Mouse (Mus musculus) liver, embryonic 14.5 days (tissue): ENCODE results near the gene Gpd2. TPM values are rescaled to one million over a fixed set of nuclear protein-coding genes. Genes with fewer than 3 reads are reported as not detected.

Experiments used
- ATAC-seq: fragments of 200-750 bp; cut with Nextera tagmentation; 2 replicates; pipeline ENCODE4 v1.8.0; 2017; ENCODE audit warnings: moderate number of reproducible peaks, mild to moderate bottlenecking, moderate library complexity; ENCODE audit not compliant: insufficient read depth
- DNase-seq, 3 experiments: peaks; one replicate each; pipeline ENCODE4 v3.0.0-alpha.2; 2012 to 2013; ENCODE audit warnings: low read depth in 3 of 3, low spot score in 3 of 3
- H3K27ac ChIP-seq: fragments of 300-500 bp; sonication (generic); 2 replicates; pipeline ENCODE4 v1.5.1; 2014; ENCODE audit warnings: moderate library complexity, mild to moderate bottlenecking, control low read depth, inconsistent platforms
- H3K27me3 ChIP-seq: fragments of 300-500 bp; sonication (generic); 2 replicates; pipeline ENCODE4 v1.6.1; 2014; ENCODE audit warnings: mild to moderate bottlenecking, low read length, moderate library complexity; ENCODE audit not compliant: control insufficient read depth, insufficient read depth
- H3K36me3 ChIP-seq: fragments of 300-500 bp; sonication (generic); replicated peaks from 2 replicates; pipeline ENCODE4 v1.6.1; 2014; ENCODE audit warnings: low read depth; ENCODE audit not compliant: control insufficient read depth, insufficient read depth
- H3K4me1 ChIP-seq, 2 experiments: fragments of 200-500 bp in 1 of 2; fragments of 300-500 bp in 1 of 2; sonication (generic) in 1 of 2; replicated peaks; 2 replicates each; pipeline ENCODE4 v1.6.1; 2012 to 2014; ENCODE audit warnings: antibody characterized with exemption in 1 of 2, inconsistent platforms in 1 of 2, low read length in 1 of 2; ENCODE audit not compliant: control insufficient read depth in 2 of 2, insufficient read depth in 2 of 2
- H3K4me2 ChIP-seq: fragments of 300-500 bp; sonication (generic); 2 replicates; pipeline ENCODE4 v1.6.1; 2014; ENCODE audit warnings: low read depth, mild to moderate bottlenecking, control low read depth, moderate library complexity
- H3K4me3 ChIP-seq, 2 experiments: fragments of 200-500 bp in 1 of 2; fragments of 300-500 bp in 1 of 2; sonication (generic) in 1 of 2; 2 replicates each; pipeline ENCODE4 v1.5.1; 2012 to 2014; ENCODE audit warnings: low read depth in 2 of 2, low read length in 2 of 2, mild to moderate bottlenecking in 2 of 2, control low read depth in 1 of 2, inconsistent platforms in 1 of 2, moderate library complexity in 1 of 2; ENCODE audit not compliant: insufficient read depth in 1 of 2
- H3K9ac ChIP-seq: fragments of 300-500 bp; sonication (generic); replicated peaks from 2 replicates; pipeline ENCODE4 v1.6.1; 2014; ENCODE audit warnings: mild to moderate bottlenecking, control low read depth, moderate library complexity
- H3K9me3 ChIP-seq: fragments of 300-500 bp; sonication (generic); 2 replicates; pipeline ENCODE4 v1.6.1; 2016; ENCODE audit warnings: low read length, mixed read lengths; ENCODE audit not compliant: control insufficient read depth
- CTCF ChIP-seq: IDR thresholded peaks from 2 replicates; pipeline ENCODE4 v1.5.1; 2016; ENCODE audit warnings: antibody characterized with exemption, low read depth, control low read depth
- EP300 ChIP-seq: IDR thresholded peaks from 2 replicates; pipeline ENCODE4 v1.6.1; 2016; ENCODE audit warnings: antibody characterized with exemption, low read depth
- WGBS: fragments of 180-500 bp; shearing (Covaris S2); extraction: QIAGEN DNeasy Blood & Tissue Kit; methylation state at CpG from one replicate; pipeline ENCODE4 v1.1.7; 2014; ENCODE audit not compliant: insufficient replicate concordance; 5-methylcytosine and 5-hydroxymethylcytosine counted together
- polyA plus RNA-seq, 2 experiments: library from polyadenylated mRNA; depleted of rRNA in 1 of 2; stranded (reverse) in 1 of 2; unstranded in 1 of 2; fragments of >200 nt; fragmentation: Nextera tagmentation in 1 of 2; extraction: Ambion mirVana in 1 of 2; gene quantifications; 2 replicates each; pipeline versions ENCODE4 v1.2.1 to v1.2.3; 2012 to 2014

Gene Gpd2
- polyA plus RNA-seq, 2 experiments, result 2.1 to 4.7 TPM

DNA sequence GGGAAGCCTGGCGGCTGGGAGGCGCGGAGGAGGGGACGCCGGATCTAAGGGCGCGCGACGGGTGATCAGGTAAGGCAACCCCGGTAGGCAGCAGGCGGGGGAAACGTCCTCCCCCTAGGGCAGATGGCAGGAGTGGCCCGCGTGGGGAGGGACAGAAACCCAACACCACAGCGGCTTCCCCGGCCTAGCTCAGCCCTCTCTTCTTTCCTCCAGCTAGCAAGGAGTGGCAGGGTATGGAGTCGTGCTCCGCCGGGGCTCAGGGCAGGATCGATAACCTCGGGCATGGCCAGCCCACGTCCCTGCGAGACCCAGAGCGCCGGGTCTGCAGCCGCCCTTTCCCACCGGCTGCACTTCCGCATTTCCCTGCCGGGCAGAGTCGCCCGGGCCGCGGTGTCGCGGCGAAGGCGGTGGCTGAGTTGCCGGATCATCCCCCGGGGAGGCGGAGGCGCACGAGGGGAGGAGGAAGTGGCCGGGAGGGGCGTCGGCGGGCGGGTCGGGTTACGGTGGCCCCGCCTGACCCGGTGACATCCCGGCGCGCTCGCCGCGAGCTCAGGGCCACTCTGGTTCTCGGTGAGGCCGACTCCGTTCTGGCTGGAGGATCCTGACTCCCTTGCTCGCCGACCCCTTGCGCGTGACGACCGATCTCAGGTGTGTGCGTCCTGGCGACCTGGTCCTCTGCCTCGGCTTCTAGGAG is 632 bp downstream of the Gpd2 start:
- TF ChIP-seq EP300 (no peak), CTCF (no peak)
- Histone ChIP-seq H3K4me2 (peak overlapping the region; percentile 89), H3K4me3 (peak overlapping the region; percentile 68 to 69), H3K9me3 (no peaks in the 10 kb centered on the region), H3K27ac (no peak overlapping the region), H3K4me1 (peaks cover 0 to 4% of the 10 kb centered on the region in 2 experiments; a peak in 2 of 4 replicates), H3K27me3 (no peaks in the 10 kb centered on the region), H3K36me3 (no peaks in the 10 kb centered on the region), H3K9ac (peak overlapping the region; percentile 52)
- DNase-seq, result peak; percentile 66 to 71 (median 68)
- ATAC-seq, result peak; percentile 95
- WGBS, result under 1% methylated on average over 69 of the region's 69 CpGs

GRCm38 (mm10) chr2:57238614-57239165 is 1.3 kb downstream of the Gpd2 start:
- peak; percentile 65 for ATAC-seq
- no peak overlapping the region for H3K27ac ChIP-seq
- H3K36me3 ChIP-seq, result no peaks in the 10 kb centered on the region
- H3K4me2 ChIP-seq, result peak overlapping the region; percentile 89
- peak overlapping the region; percentile 52 for H3K9ac ChIP-seq
- peak overlapping the region; percentile 68 to 69 for H3K4me3 ChIP-seq
- peaks cover 0 to 4% of the 10 kb centered on the region in 2 experiments; a peak in 2 of 4 replicates for H3K4me1 ChIP-seq
- H3K27me3 ChIP-seq, result no peaks in the 10 kb centered on the region
- TF ChIP-seq CTCF, result no peak
- TF ChIP-seq EP300, result no peak
- peak in 2 of 3 experiments; percentile 17 to 30 for DNase-seq
- no peaks in the 10 kb centered on the region for H3K9me3 ChIP-seq
- 5% methylated on average over 17 of the region's 17 CpGs for WGBS

DNA sequence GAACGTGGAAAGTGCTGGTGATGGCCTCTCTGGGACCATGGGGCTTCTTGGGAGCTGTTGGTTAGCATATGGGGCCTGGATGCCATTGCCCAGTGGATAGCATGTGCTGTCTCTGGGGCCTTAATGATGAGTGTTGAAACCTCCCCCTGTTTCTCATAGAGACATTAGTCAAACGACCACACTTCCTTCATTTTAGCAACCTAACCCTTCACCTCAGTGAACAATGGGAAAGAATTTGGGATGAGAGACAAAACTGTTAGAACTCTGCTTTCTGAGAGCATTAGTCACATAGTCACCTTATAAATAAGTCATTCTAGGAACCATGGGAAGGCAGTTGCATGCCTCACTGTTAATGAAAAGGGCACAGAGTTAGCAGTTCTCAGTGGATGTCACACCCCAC is 1.9 kb downstream of the Gpd2 start:
- no peak overlapping the region; the same call in 1 of the 2 replicates for H3K9ac ChIP-seq

DNA sequence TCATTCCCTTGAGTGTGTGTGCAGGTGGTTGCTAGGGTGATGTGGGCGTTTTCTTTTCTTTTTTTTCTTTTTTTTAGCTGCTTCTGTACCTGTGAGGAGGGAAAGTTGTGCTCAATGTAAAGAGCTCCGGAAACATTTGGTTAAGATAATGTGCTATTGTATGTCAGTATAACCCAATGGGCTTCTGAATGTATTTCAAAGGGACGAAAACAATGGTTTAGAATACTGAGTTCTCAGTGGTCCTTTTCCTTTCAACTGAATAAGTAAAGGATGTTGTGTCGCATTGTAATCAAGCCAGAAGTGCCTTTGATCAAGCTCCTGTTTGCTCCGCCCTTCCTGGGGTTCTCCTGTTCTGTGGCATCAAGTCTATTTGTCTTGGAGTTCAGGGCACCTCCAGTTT is 6.6 kb downstream of the Gpd2 start:
- Histone ChIP-seq H3K4me3 (no peak overlapping the region), H3K9me3 (no peaks in the 10 kb centered on the region), H3K4me1 (peaks cover 0 to under 1% of the 10 kb centered on the region in 2 experiments; a peak in 1 of 4 replicates), H3K27me3 (no peaks in the 10 kb centered on the region), H3K4me2 (no peak overlapping the region), H3K27ac (no peak overlapping the region), H3K9ac (no peak overlapping the region), H3K36me3 (no peaks in the 10 kb centered on the region)
- 56% methylated on average over 5 of the region's 5 CpGs for WGBS
- ATAC-seq (no peak), DNase-seq (no peak)
- TF ChIP-seq CTCF, result no peak
- no peak for TF ChIP-seq EP300

More for the DNA sequence above, 1.9 kb downstream of the Gpd2 start:
- 17% methylated on average over 2 of the region's 2 CpGs for WGBS
- ATAC-seq, result no peak
- peak overlapping the region; percentile 89 for H3K4me2 ChIP-seq
- TF ChIP-seq EP300, result no peak
- no peak for TF ChIP-seq CTCF
- H3K4me3 ChIP-seq, result peak overlapping the region in 1 of 2 experiments; percentile 68; a peak in 2 of 4 replicates
- no peaks in the 10 kb centered on the region for H3K9me3 ChIP-seq
- H3K36me3 ChIP-seq, result no peaks in the 10 kb centered on the region
- H3K4me1 ChIP-seq, result peaks cover 0 to 4% of the 10 kb centered on the region in 2 experiments; a peak in 2 of 4 replicates
- no peak overlapping the region for H3K27ac ChIP-seq
- no peaks in the 10 kb centered on the region for H3K27me3 ChIP-seq
- DNase-seq, result no peak

DNA sequence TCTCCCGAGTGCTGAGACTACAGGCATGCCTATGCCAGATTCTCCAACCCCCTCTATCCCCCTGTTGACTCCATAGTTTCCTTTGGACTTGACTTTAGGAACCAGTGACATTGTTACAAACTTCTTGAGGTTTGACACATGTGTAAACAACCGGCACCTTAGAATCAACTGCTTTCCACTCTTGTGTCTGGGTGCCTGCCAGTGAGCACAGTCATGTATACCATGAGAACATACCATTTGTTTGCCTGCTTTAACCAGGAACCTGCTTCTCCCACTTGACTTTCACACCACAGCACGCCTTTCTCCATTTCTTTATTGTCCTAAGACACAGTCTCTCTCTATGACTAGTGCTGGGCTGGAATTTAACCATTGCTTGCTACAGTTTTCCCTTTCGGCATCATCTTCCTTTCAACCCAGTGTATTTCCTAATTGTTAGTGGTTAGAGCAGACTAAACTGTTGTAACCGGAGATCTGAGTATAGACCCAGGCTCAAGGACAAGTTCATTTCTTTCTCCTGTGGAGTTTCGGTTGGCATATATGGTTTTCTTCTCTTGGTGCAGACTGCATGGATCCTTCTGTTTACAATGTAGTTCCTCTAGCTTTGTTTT is 8.4 kb downstream of the Gpd2 start:
- Histone ChIP-seq H3K27me3 (no peaks in the 10 kb centered on the region), H3K4me3 (no peak overlapping the region), H3K9me3 (no peaks in the 10 kb centered on the region), H3K27ac (no peak overlapping the region), H3K9ac (no peak overlapping the region), H3K4me1 (no peaks in the 10 kb centered on the region), H3K4me2 (no peak overlapping the region), H3K36me3 (no peaks in the 10 kb centered on the region)
- ATAC-seq (no peak), DNase-seq (no peak)
- 70% methylated on average over 6 of the region's 6 CpGs for WGBS
- no peak for TF ChIP-seq CTCF
- TF ChIP-seq EP300, result no peak
